Mouse (Mus musculus) limb, embryonic 12.5 days (tissue): ENCODE measurements around the gene Itprip. TPM values are rescaled to one million over a fixed set of nuclear protein-coding genes. Genes with fewer than 3 reads are reported as not detected.

Source experiments
- ATAC-seq: fragments of 200-750 bp; cut with Nextera tagmentation; 2 replicates; pipeline ENCODE4 v1.8.0; 2017; ENCODE audit warnings: low read depth, moderate TSS enrichment; ENCODE audit not compliant: insufficient number of reproducible peaks, insufficient read depth, low FRiP score, low TSS enrichment
- H3K27ac ChIP-seq: fragments of 300-500 bp; sonication (generic); 2 replicates; pipeline ENCODE4 v1.5.1; 2016; ENCODE audit warnings: mild to moderate bottlenecking, moderate library complexity
- H3K27me3 ChIP-seq: fragments of 300-500 bp; sonication (generic); 2 replicates; pipeline ENCODE4 v1.6.1; 2016; ENCODE audit warnings: mild to moderate bottlenecking, moderate library complexity
- H3K36me3 ChIP-seq: fragments of 300-500 bp; sonication (generic); 2 replicates; pipeline ENCODE4 v1.6.1; 2016; ENCODE audit warnings: mild to moderate bottlenecking, moderate library complexity
- H3K4me1 ChIP-seq: fragments of 300-500 bp; sonication (generic); replicated peaks from 2 replicates; pipeline ENCODE4 v1.6.1; 2016
- H3K4me2 ChIP-seq: fragments of 300-500 bp; sonication (generic); 2 replicates; pipeline ENCODE4 v1.6.1; 2016; ENCODE audit warnings: mild to moderate bottlenecking, moderate library complexity
- H3K4me3 ChIP-seq: fragments of 300-500 bp; sonication (generic); replicated peaks from 2 replicates; pipeline ENCODE4 v1.5.1; 2016; ENCODE audit warnings: mild to moderate bottlenecking
- H3K9ac ChIP-seq: fragments of 300-500 bp; sonication (generic); replicated peaks from 2 replicates; pipeline ENCODE4 v1.6.1; 2016; ENCODE audit warnings: mild to moderate bottlenecking, moderate library complexity
- H3K9me3 ChIP-seq: fragments of 300-500 bp; sonication (generic); 2 replicates; pipeline ENCODE4 v1.6.1; 2016; ENCODE audit warnings: mild to moderate bottlenecking, moderate library complexity
- WGBS: fragments of 180-500 bp; shearing (Covaris S2); methylation state at CpG from one replicate; pipeline ENCODE4 v1.1.7; 2016; 5-methylcytosine and 5-hydroxymethylcytosine counted together
- polyA plus RNA-seq: library from polyadenylated mRNA; unstranded; fragments of >200 nt; fragmentation: Nextera tagmentation; extraction: Ambion mirVana; gene quantifications from 2 replicates; pipeline ENCODE4 v1.2.1, GENCODE M21; 2016

Itprip gene
- polyA plus RNA-seq, 1 experiment from 2014 or later: 29.9 TPM

- no peaks in the 10 kb centered on the region for H3K27me3 ChIP-seq
- H3K27ac ChIP-seq: no peak overlapping the region
- H3K4me2 ChIP-seq: no peak overlapping the region
- H3K9me3 ChIP-seq: no peaks in the 10 kb centered on the region
- peaks cover 18% of the 10 kb centered on the region for H3K36me3 ChIP-seq
- ATAC-seq: no peak
- H3K4me3 ChIP-seq: no peak overlapping the region
- WGBS: 74% methylated on average over 4 of the region's 4 CpGs
- H3K4me1 ChIP-seq: peaks cover 21% of the 10 kb centered on the region
- no peak overlapping the region for H3K9ac ChIP-seq
These were observed 51.4 kb downstream of the Itprip start for GRCm38 (mm10) chr19:47867628-47868175.

- peaks cover 21% of the 10 kb centered on the region for H3K4me1 ChIP-seq
- H3K4me3 ChIP-seq: peak within 1 kb of the TSS; percentile 65
- H3K27me3 ChIP-seq: no peaks in the 10 kb centered on the region
- peak within 1 kb of the TSS; percentile 78 for H3K4me2 ChIP-seq
- no peaks in the 10 kb centered on the region for H3K9me3 ChIP-seq
- ATAC-seq: peak; percentile 99
- peak within 1 kb of the TSS; percentile 90 for H3K27ac ChIP-seq
- peak within 1 kb of the TSS; percentile 80 for H3K9ac ChIP-seq
- WGBS: under 1% methylated on average over 49 of the region's 49 CpGs
- peaks cover 33% of the 10 kb centered on the region for H3K36me3 ChIP-seq
These were observed 53.6 kb downstream of the Itprip start, which contains the start of gene Gsto2 for GRCm38 (mm10) chr19:47865353-47865947. Gsto2 (plus strand) TSS chr19:47865534.

GRCm38 (mm10) chr19:47864721-47865120 lies 54.4 kb downstream of the Itprip start:
- Histone ChIP-seq H3K27me3 (no peaks in the 10 kb centered on the region), H3K9ac (peak overlapping the region; percentile 80; the same call in 1 of the 2 replicates), H3K9me3 (no peaks in the 10 kb centered on the region), H3K4me1 (peaks cover 15% of the 10 kb centered on the region), H3K36me3 (peaks cover 40% of the 10 kb centered on the region), H3K4me2 (peak overlapping the region; percentile 78), H3K4me3 (peak overlapping the region; percentile 65), H3K27ac (no peak overlapping the region)
- ATAC-seq: no peak
- 84% methylated on average over 7 of the region's 7 CpGs for WGBS

GRCm38 (mm10) chr19:47864051-47864450 lies 55.0 kb downstream of the Itprip start:
- Histone ChIP-seq H3K27me3 (no peaks in the 10 kb centered on the region), H3K9me3 (no peaks in the 10 kb centered on the region), H3K4me3 (no peak overlapping the region), H3K9ac (no peak overlapping the region), H3K4me1 (peaks cover 12% of the 10 kb centered on the region; the same call in 1 of the 2 replicates), H3K36me3 (peaks cover 47% of the 10 kb centered on the region), H3K27ac (no peak overlapping the region), H3K4me2 (no peak overlapping the region)
- 96% methylated on average over 9 of the region's 9 CpGs for WGBS
- ATAC-seq: no peak

GRCm38 (mm10) chr19:47862581-47862980 lies 56.5 kb downstream of the Itprip start:
- Histone ChIP-seq H3K27ac (no peak overlapping the region), H3K9me3 (no peaks in the 10 kb centered on the region), H3K4me2 (no peak overlapping the region), H3K4me1 (peaks cover 7% of the 10 kb centered on the region; the same call in 1 of the 2 replicates), H3K27me3 (no peaks in the 10 kb centered on the region), H3K36me3 (peaks cover 61% of the 10 kb centered on the region), H3K9ac (no peak overlapping the region), H3K4me3 (no peak overlapping the region)
- no peak for ATAC-seq
- WGBS: 93% methylated on average over 3 of the region's 3 CpGs

- Histone ChIP-seq H3K4me3 (no peak overlapping the region), H3K9ac (no peak overlapping the region), H3K4me2 (no peak overlapping the region), H3K9me3 (no peaks in the 10 kb centered on the region), H3K27ac (no peak overlapping the region), H3K36me3 (peaks cover 59% of the 10 kb centered on the region), H3K27me3 (no peaks in the 10 kb centered on the region), H3K4me1 (peaks cover 8% of the 10 kb centered on the region)
- 93% methylated on average over 8 of the region's 8 CpGs for WGBS
- no peak for ATAC-seq
These were observed 59.9 kb downstream of the Itprip start for GRCm38 (mm10) chr19:47859180-47859579.

GRCm38 (mm10) chr19:47857957-47858942 lies 60.8 kb downstream of the Itprip start:
- Histone ChIP-seq H3K27me3 (no peaks in the 10 kb centered on the region), H3K27ac (no peak overlapping the region), H3K4me1 (peaks cover 15% of the 10 kb centered on the region), H3K4me3 (no peak overlapping the region), H3K9ac (no peak overlapping the region), H3K4me2 (no peak overlapping the region), H3K9me3 (no peaks in the 10 kb centered on the region), H3K36me3 (peaks cover 50% of the 10 kb centered on the region)
- no peak for ATAC-seq
- WGBS: 88% methylated on average over 18 of the region's 18 CpGs

- peak within 1 kb of the TSS; percentile 95 for H3K27ac ChIP-seq
- peak; percentile 94 for ATAC-seq
- no peaks in the 10 kb centered on the region for H3K27me3 ChIP-seq
- WGBS: under 1% methylated on average over 59 of the region's 60 CpGs
- peak within 1 kb of the TSS; percentile 76 for H3K9ac ChIP-seq
- H3K4me3 ChIP-seq: peak within 1 kb of the TSS; percentile 71
- H3K9me3 ChIP-seq: no peaks in the 10 kb centered on the region
- peaks cover 15% of the 10 kb centered on the region for H3K4me1 ChIP-seq
- peaks cover 26% of the 10 kb centered on the region for H3K36me3 ChIP-seq
- H3K4me2 ChIP-seq: peak within 1 kb of the TSS; percentile 89
These were observed 64.0 kb downstream of the Itprip start, which contains the start of gene Gsto1 for GRCm38 (mm10) chr19:47854796-47855783. Gsto1 (plus strand) TSS chr19:47854970.

GRCm38 (mm10) chr19:47853951-47854795 lies 64.9 kb downstream of the Itprip start:
- peak overlapping the region; percentile 95 for H3K27ac ChIP-seq
- H3K36me3 ChIP-seq: peaks cover 17% of the 10 kb centered on the region
- WGBS: 5% methylated on average over 13 of the region's 13 CpGs
- peak overlapping the region; percentile 76 for H3K9ac ChIP-seq
- no peaks in the 10 kb centered on the region for H3K27me3 ChIP-seq
- H3K9me3 ChIP-seq: no peaks in the 10 kb centered on the region
- H3K4me2 ChIP-seq: peak overlapping the region; percentile 89
- H3K4me3 ChIP-seq: peak overlapping the region; percentile 71
- peak; percentile 88 for ATAC-seq
- peaks cover 15% of the 10 kb centered on the region for H3K4me1 ChIP-seq
